Mouse (Mus musculus) 3T3-L1 (cell line): ENCODE measurements at regions not wholly inside any gene's neighbourhood (a gene's known extent, or its start where the extent isn't known, plus 50 kb on each side); places are given as distances from the start of the nearest gene placed in this dataset.
"Not testable (repeated sequence)": the region's sequence is repeated elsewhere in the genome, so short reads cannot be mapped to it uniquely, and the experiment has no call there.

Experiments
- DNase-seq: peaks from one replicate; pipeline ENCODE4 v3.0.0-alpha.2; 2015; ENCODE audit warnings: low read depth, low spot score

- no peak for DNase-seq
Observed at GRCm38 (mm10) chr14:110934816-110935215, 179.9 kb upstream of the Slitrk6 start.

- no peak for DNase-seq
Observed at GRCm38 (mm10) chr14:110921989-110922388, 167.0 kb upstream of the Slitrk6 start.

DNA sequence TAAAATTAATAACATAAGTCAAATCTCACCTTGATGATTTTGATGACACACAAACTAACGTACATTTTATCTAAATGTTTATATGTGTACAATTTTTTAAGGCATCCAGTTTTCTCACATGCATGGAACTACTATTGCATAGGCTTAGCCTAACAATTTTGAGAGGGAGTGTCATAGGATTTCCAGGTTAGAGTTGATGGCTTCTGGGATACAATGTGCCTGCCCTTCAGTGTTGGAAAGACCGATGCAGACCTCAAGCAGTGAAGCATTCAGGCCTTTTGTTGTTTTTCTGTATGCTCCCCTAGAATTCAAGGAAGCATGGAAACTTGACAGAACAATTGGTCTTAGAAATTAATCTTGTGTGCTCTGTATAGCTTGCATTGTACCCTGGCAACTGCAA, 158.4 kb upstream of the Slitrk6 start:
- no peak for DNase-seq

DNA sequence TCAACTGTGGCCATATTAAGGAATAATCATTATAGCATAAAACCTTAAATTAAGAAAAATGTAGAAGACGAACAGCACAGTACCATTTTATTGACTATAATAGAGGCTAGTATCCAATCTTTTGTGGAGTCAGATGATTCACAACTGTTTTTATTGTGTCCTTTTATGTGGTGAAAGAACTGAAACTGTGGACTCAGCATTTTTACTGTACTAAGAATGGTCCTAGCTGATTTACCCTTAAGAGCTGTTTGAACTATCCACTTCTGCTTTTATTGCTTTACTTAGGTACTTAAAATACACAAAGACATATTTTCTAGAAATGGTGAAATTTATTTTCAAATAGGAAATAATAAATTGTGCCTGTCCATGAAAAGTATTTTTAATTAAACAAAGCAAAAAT, 137.9 kb upstream of the Slitrk6 start:
- no peak for DNase-seq

GRCm38 (mm10) chr14:110871339-110871738, 116.4 kb upstream of the Slitrk6 start:
- no peak for DNase-seq

GRCm38 (mm10) chr14:110824642-110825041, 69.7 kb upstream of the Slitrk6 start:
- DNase-seq: peak; percentile 11

DNA sequence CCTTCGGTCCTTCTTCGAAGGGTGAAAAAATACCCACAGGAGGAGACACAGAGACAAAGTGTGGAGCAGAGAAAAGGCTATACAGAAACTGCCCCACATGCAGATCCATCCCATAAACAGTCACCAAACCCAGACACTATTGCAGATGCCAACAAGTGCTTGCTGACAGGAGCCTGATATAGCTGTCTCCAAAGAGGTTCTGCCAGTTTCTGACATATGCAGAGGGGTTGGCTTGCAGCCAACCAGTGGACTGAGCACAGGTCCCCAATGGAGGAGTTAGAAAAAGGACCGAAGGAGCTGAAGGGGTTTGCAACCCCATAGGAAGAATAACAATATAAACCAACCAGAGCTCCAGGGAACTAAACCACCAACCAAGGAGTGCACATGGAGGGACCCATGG, 67.2 kb upstream of the Slitrk6 start:
- DNase-seq: not testable (repeated sequence)
